Mouse (Mus musculus) heart, embryonic 12.5 days (tissue): ENCODE measurements around the gene 1700088E04Rik. TPM values are rescaled to one million over a fixed set of nuclear protein-coding genes. Genes with fewer than 3 reads are reported as not detected.

Experiments
- ATAC-seq: fragments of 200-750 bp; cut with Nextera tagmentation; 2 replicates; pipeline ENCODE4 v1.8.0; 2017; ENCODE audit warnings: moderate TSS enrichment, moderate library complexity; ENCODE audit not compliant: insufficient number of reproducible peaks, low FRiP score
- H3K27ac ChIP-seq: fragments of 300-500 bp; sonication (generic); 2 replicates; pipeline ENCODE4 v1.5.1; 2016; ENCODE audit warnings: mild to moderate bottlenecking, moderate library complexity; ENCODE audit not compliant: poor library complexity, severe bottlenecking
- H3K27me3 ChIP-seq: fragments of 300-500 bp; sonication (generic); replicated peaks from 2 replicates; pipeline ENCODE4 v1.6.1; 2016; ENCODE audit warnings: mild to moderate bottlenecking, moderate library complexity
- H3K36me3 ChIP-seq: fragments of 300-500 bp; sonication (generic); 2 replicates; pipeline ENCODE4 v1.6.1; 2016; ENCODE audit warnings: mild to moderate bottlenecking, moderate library complexity
- H3K4me1 ChIP-seq: fragments of 300-500 bp; sonication (generic); replicated peaks from 2 replicates; pipeline ENCODE4 v1.6.1; 2016; ENCODE audit warnings: mild to moderate bottlenecking
- H3K4me2 ChIP-seq: fragments of 300-500 bp; sonication (generic); 2 replicates; pipeline ENCODE4 v1.6.1; 2016; ENCODE audit warnings: mild to moderate bottlenecking, moderate library complexity
- H3K4me3 ChIP-seq: fragments of 300-500 bp; sonication (generic); 2 replicates; pipeline ENCODE4 v1.5.1; 2016; ENCODE audit warnings: mild to moderate bottlenecking
- H3K9ac ChIP-seq: fragments of 300-500 bp; sonication (generic); 2 replicates; pipeline ENCODE4 v1.6.1; 2016; ENCODE audit warnings: mild to moderate bottlenecking, moderate library complexity
- H3K9me3 ChIP-seq: fragments of 300-500 bp; sonication (generic); replicated peaks from 2 replicates; pipeline ENCODE4 v1.6.1; 2016; ENCODE audit warnings: mild to moderate bottlenecking, moderate library complexity
- WGBS: fragments of 180-500 bp; shearing (Covaris S2); methylation state at CpG from one replicate; pipeline ENCODE4 v1.1.7; 2016; 5-methylcytosine and 5-hydroxymethylcytosine counted together
- polyA plus RNA-seq: library from polyadenylated mRNA; unstranded; fragments of >200 nt; fragmentation: Nextera tagmentation; extraction: Ambion mirVana; gene quantifications from 2 replicates; pipeline ENCODE4 v1.2.1, GENCODE M21; 2016

The 1700088E04Rik gene
- polyA plus RNA-seq: 6.3 and 6.6 TPM in 2 replicates

GRCm38 (mm10) chr15:79140866-79141565, at the start of gene 1700088E04Rik, which contains the start of gene Polr2f:
TSS of gene 1700088E04Rik (minus strand) at chr15:79141253.
TSS of gene Polr2f (plus strand) at chr15:79141009.
- Histone ChIP-seq H3K9ac (peak within 1 kb of the TSS; percentile 83), H3K27ac (0 out of 2 replicates have a peak within 1 kb of the TSS, but pooled peaks have one; percentile 4), H3K4me3 (peak within 1 kb of the TSS; percentile 83), H3K4me1 (peaks cover 16% of the 10 kb centered on the region; the same call in 1 of the 2 replicates), H3K27me3 (no peaks in the 10 kb centered on the region), H3K36me3 (peaks cover 21% of the 10 kb centered on the region), H3K9me3 (no peaks in the 10 kb centered on the region), H3K4me2 (peak within 1 kb of the TSS; percentile 93)
- WGBS: under 1% methylated on average over 57 of the region's 57 CpGs
- peak; percentile 90 for ATAC-seq

- WGBS: 84% methylated on average over 8 of the region's 8 CpGs
- H3K4me3 ChIP-seq: no peak overlapping the region
- 0 out of 2 replicates have a peak, but pooled peaks cover 3% of the 10 kb centered on the region for H3K9me3 ChIP-seq
- H3K27ac ChIP-seq: no peak overlapping the region
- H3K4me1 ChIP-seq: peaks cover 7% of the 10 kb centered on the region
- no peak overlapping the region for H3K9ac ChIP-seq
- H3K36me3 ChIP-seq: no peaks in the 10 kb centered on the region
- no peak for ATAC-seq
- H3K4me2 ChIP-seq: no peak overlapping the region
- H3K27me3 ChIP-seq: no peaks in the 10 kb centered on the region
These were observed 46.8 kb upstream of the 1700088E04Rik start for GRCm38 (mm10) chr15:79187819-79188218.

DNA sequence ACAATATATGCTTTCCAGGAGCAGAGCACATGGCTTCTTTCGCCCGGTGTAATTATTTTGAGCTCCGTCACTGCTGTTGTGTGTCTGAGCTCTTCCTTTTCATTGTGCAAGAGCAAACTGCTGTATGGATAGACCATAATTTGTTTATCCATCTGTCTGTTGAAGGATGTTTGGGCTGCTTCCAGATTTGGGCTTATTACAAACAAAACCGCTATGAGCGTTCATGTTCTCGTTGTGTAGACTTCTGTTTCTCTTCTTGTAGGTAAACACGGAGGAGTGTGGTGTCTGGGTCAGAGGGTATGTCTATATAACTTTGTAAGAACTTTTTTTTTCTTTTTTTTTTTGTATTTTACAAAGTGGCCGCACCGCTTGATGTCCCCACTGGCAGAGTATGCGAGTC, 44.2 kb upstream of the 1700088E04Rik start:
- WGBS: 82% methylated on average over 10 of the region's 10 CpGs
- Histone ChIP-seq H3K4me2 (no peak overlapping the region), H3K27me3 (0 out of 2 replicates have a peak, but pooled peaks cover 9% of the 10 kb centered on the region), H3K36me3 (no peaks in the 10 kb centered on the region), H3K4me3 (no peak overlapping the region), H3K27ac (no peak overlapping the region), H3K9ac (no peak overlapping the region), H3K9me3 (no peaks in the 10 kb centered on the region), H3K4me1 (no peaks in the 10 kb centered on the region)
- ATAC-seq: no peak

DNA sequence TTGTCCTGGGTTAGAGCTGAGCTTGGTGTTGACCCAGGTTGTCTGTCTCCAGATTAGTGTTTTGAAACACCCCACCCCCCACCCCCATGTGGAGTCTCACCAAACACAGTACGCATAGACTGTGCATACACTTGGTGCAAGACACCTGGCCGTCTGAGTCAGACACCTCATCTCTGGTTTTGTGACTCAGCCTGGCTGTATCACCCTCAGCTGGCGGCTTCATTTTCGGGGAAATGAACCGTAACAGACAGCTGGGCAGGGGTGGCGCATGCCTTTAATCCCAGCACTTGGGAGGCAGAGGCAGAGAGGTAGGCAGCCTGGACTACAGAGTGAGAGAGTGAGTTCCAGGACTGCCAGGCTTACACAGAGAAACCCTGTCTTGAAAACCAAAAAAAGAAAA, 35.9 kb upstream of the 1700088E04Rik start:
- Histone ChIP-seq H3K4me2 (no peak overlapping the region), H3K27ac (no peak overlapping the region), H3K9ac (no peak overlapping the region), H3K36me3 (no peaks in the 10 kb centered on the region), H3K27me3 (0 out of 2 replicates have a peak, but pooled peaks cover 8% of the 10 kb centered on the region), H3K4me3 (no peak overlapping the region), H3K4me1 (0 out of 2 replicates have a peak, but pooled peaks cover 13% of the 10 kb centered on the region), H3K9me3 (no peaks in the 10 kb centered on the region)
- 71% methylated on average over 6 of the region's 6 CpGs for WGBS
- no peak for ATAC-seq

GRCm38 (mm10) chr15:79166712-79167111, 25.7 kb upstream of the 1700088E04Rik start:
- Histone ChIP-seq H3K4me1 (peaks cover 24% of the 10 kb centered on the region), H3K4me3 (no peak overlapping the region), H3K4me2 (no peak overlapping the region), H3K9ac (no peak overlapping the region), H3K27me3 (peaks cover 70% of the 10 kb centered on the region), H3K9me3 (no peaks in the 10 kb centered on the region), H3K27ac (no peak overlapping the region), H3K36me3 (no peaks in the 10 kb centered on the region)
- ATAC-seq: 0 out of 2 replicates have a peak, but pooled peaks have one; percentile 30
- 35% methylated on average over 8 of the region's 8 CpGs for WGBS

DNA sequence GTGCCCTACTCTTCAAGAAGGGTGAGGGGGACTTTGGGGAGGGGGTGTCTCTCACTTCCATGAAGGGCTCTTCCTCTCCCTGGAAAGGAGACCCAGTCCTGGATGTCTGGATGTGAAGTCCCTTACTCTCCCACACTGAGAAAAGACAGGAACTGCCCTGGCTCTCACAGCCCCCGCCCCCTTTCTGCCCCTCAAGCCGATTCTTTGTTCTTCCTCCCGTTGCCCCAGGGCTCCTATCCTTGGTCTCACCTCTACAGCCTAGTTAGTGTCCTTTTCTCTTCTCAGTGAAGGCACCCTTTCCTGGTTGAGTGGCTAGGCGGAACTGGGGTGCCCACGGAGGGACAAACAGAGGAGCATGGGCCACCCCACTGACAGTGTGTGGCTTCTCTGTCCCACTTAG, 24.1 kb upstream of the 1700088E04Rik start, which contains the start of gene Sox10:
Gene Sox10 (minus strand): TSS at position 101 of the 400 bp plus-strand sequence.
- Histone ChIP-seq H3K4me3 (peak within 1 kb of the TSS; percentile 2), H3K4me1 (peaks cover 24% of the 10 kb centered on the region), H3K27me3 (peaks cover 86% of the 10 kb centered on the region), H3K36me3 (no peaks in the 10 kb centered on the region), H3K9me3 (no peaks in the 10 kb centered on the region), H3K4me2 (peak within 1 kb of the TSS; percentile 54; the same call in 1 of the 2 replicates), H3K27ac (no peak within 1 kb of the TSS), H3K9ac (no peak within 1 kb of the TSS)
- WGBS: 60% methylated on average over 5 of the region's 5 CpGs
- no peak for ATAC-seq

- no peak for ATAC-seq
- Histone ChIP-seq H3K4me3 (peak overlapping the region; percentile 2), H3K9ac (no peak overlapping the region)
These were observed 23.2 kb upstream of the 1700088E04Rik start for GRCm38 (mm10) chr15:79164251-79164650.

DNA sequence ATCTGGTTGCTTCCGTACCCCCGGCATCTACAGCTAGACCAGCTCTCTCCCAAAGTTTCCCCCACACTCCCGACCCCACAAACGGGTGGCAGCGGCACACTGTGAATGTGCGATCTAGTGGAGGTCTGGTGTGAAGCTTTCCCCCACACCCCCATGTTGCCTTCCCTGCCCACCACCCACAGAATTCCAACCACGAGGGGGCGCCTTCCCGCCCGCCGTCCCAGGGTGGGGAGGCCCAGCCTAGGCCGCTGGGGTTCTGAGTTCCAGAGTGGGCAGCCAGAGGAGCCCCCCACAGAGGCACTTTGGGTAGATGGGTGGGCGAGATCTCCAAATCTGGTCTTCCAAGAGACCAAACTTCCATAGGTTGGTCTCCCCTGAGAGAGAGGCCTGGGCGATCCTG, 21.8 kb upstream of the 1700088E04Rik start:
- WGBS: 43% methylated on average over 14 of the region's 14 CpGs
- Histone ChIP-seq H3K9ac (no peak overlapping the region), H3K36me3 (no peaks in the 10 kb centered on the region), H3K27ac (no peak overlapping the region), H3K4me2 (peak overlapping the region; percentile 54; the same call in 1 of the 2 replicates), H3K9me3 (no peaks in the 10 kb centered on the region), H3K4me1 (peaks cover 24% of the 10 kb centered on the region), H3K27me3 (peaks cover 96% of the 10 kb centered on the region), H3K4me3 (peak overlapping the region; percentile 31; the same call in 1 of the 2 replicates)
- no peak for ATAC-seq

More at GRCm38 (mm10) chr15:79164251-79164650, 23.2 kb upstream of the 1700088E04Rik start:
- H3K36me3 ChIP-seq: no peaks in the 10 kb centered on the region
- H3K4me1 ChIP-seq: peaks cover 24% of the 10 kb centered on the region
- no peak overlapping the region for H3K27ac ChIP-seq
- no peaks in the 10 kb centered on the region for H3K9me3 ChIP-seq
- H3K27me3 ChIP-seq: peaks cover 90% of the 10 kb centered on the region
- WGBS: 6% methylated on average over 15 of the region's 15 CpGs
- peak overlapping the region; percentile 54; the same call in 1 of the 2 replicates for H3K4me2 ChIP-seq

DNA sequence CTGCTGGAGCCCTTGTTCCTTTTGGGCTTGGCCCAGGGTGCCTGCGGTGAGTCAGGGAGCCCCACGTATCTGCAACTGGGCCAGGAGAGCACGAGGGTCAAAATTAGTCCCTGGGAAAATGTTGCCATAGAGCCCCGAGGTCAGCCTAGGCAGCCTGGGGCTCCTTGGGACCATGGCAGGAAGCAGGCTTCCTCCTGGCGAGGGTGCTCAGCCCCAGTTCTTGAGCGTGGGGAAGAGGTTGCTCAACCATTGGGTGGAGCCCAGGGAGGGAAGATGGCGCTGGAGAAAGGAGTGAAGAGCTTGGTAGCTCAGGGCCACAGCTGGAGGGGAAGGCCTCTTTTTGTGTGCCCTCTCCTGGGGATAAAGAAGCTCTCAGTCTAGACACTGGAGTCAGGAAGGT, 21.2 kb upstream of the 1700088E04Rik start:
- Histone ChIP-seq H3K27me3 (peaks cover 96% of the 10 kb centered on the region), H3K27ac (no peak overlapping the region), H3K9me3 (no peaks in the 10 kb centered on the region), H3K36me3 (no peaks in the 10 kb centered on the region), H3K9ac (no peak overlapping the region), H3K4me2 (no peak overlapping the region), H3K4me3 (no peak overlapping the region), H3K4me1 (peaks cover 24% of the 10 kb centered on the region)
- ATAC-seq: no peak
- WGBS: 62% methylated on average over 7 of the region's 7 CpGs

GRCm38 (mm10) chr15:79155572-79155971, 14.5 kb upstream of the 1700088E04Rik start:
- Histone ChIP-seq H3K27ac (no peak overlapping the region), H3K4me3 (no peak overlapping the region), H3K9me3 (no peaks in the 10 kb centered on the region), H3K9ac (peak overlapping the region; percentile 58), H3K27me3 (peaks cover 39% of the 10 kb centered on the region), H3K36me3 (peaks cover 24% of the 10 kb centered on the region), H3K4me2 (no peak overlapping the region), H3K4me1 (peaks cover 16% of the 10 kb centered on the region)
- ATAC-seq: peak; percentile 15; the same call in 1 of the 2 replicates
- WGBS: 35% methylated on average over 3 of the region's 3 CpGs

GRCm38 (mm10) chr15:79152709-79153108, 11.7 kb upstream of the 1700088E04Rik start:
- Histone ChIP-seq H3K9ac (no peak overlapping the region), H3K27me3 (peaks cover 11% of the 10 kb centered on the region; the same call in 1 of the 2 replicates), H3K4me2 (no peak overlapping the region), H3K27ac (no peak overlapping the region), H3K4me3 (no peak overlapping the region), H3K9me3 (no peaks in the 10 kb centered on the region), H3K4me1 (peaks cover 16% of the 10 kb centered on the region), H3K36me3 (peaks cover 44% of the 10 kb centered on the region)
- ATAC-seq: no peak
- WGBS: 51% methylated on average over 6 of the region's 6 CpGs
